Mouse (Mus musculus) hindbrain, postnatal 0 days (tissue): Measurements from ENCODE around the gene Brd2. TPM values are rescaled to one million over a fixed set of nuclear protein-coding genes. Genes with fewer than 3 reads are reported as not detected.

Experiments used
- ATAC-seq: fragments of 200-750 bp; cut with Nextera tagmentation; 2 replicates; pipeline ENCODE4 v1.8.0; 2017; ENCODE audit warnings: mild to moderate bottlenecking, moderate TSS enrichment, moderate library complexity
- DNase-seq: peaks from one replicate; pipeline ENCODE4 v3.0.0-alpha.2; 2015; ENCODE audit warnings: low spot score
- H3K27ac ChIP-seq: fragments of 300-500 bp; sonication (generic); 2 replicates; pipeline ENCODE4 v1.5.1; 2014; ENCODE audit warnings: mild to moderate bottlenecking
- H3K27me3 ChIP-seq: fragments of 300-500 bp; sonication (generic); 2 replicates; pipeline ENCODE4 v1.6.1; 2014; ENCODE audit warnings: low read length, mixed read lengths; ENCODE audit not compliant: insufficient read depth
- H3K36me3 ChIP-seq: fragments of 300-500 bp; sonication (generic); 2 replicates; pipeline ENCODE4 v1.6.1; 2014; ENCODE audit warnings: low read length, mixed read lengths; ENCODE audit not compliant: insufficient read depth
- H3K4me1 ChIP-seq: fragments of 300-500 bp; sonication (generic); 2 replicates; pipeline ENCODE4 v1.6.1; 2014; ENCODE audit warnings: antibody characterized with exemption, low read length, mixed read lengths; ENCODE audit not compliant: insufficient read depth
- H3K4me2 ChIP-seq: fragments of 300-500 bp; sonication (generic); 2 replicates; pipeline ENCODE4 v1.6.1; 2014; ENCODE audit warnings: low read depth, mild to moderate bottlenecking, low read length, moderate library complexity, mixed read lengths
- H3K4me3 ChIP-seq: fragments of 300-500 bp; sonication (generic); 2 replicates; pipeline ENCODE4 v1.5.1; 2014; ENCODE audit warnings: low read length
- H3K9ac ChIP-seq: fragments of 300-500 bp; sonication (generic); replicated peaks from 2 replicates; pipeline ENCODE4 v1.6.1; 2014; ENCODE audit warnings: mild to moderate bottlenecking, low read length, moderate library complexity, mixed read lengths
- H3K9me3 ChIP-seq: fragments of 300-500 bp; sonication (generic); 2 replicates; pipeline ENCODE4 v1.6.1; 2016; ENCODE audit warnings: low read length, mixed read lengths
- CTCF ChIP-seq: IDR thresholded peaks from 2 replicates; pipeline ENCODE4 v1.5.1; 2016; ENCODE audit warnings: antibody characterized with exemption, control low read depth, low read depth
- WGBS: fragments of 180-500 bp; shearing (Covaris S2); extraction: QIAGEN DNeasy Blood & Tissue Kit; methylation state at CpG from one replicate; pipeline ENCODE4 v1.1.7; 2014; 5-methylcytosine and 5-hydroxymethylcytosine counted together
- polyA plus RNA-seq: library from polyadenylated mRNA; unstranded; fragments of >200 nt; fragmentation: Nextera tagmentation; extraction: Ambion mirVana; gene quantifications from 2 replicates; pipeline ENCODE4 v1.2.1, GENCODE M21; 2015
- total RNA-seq: library from RNA; depleted of rRNA; stranded (reverse); fragments of >200 nt; gene quantifications from 2 replicates; pipeline ENCODE4 v1.2.3, GENCODE M21; 2014

Brd2 gene
- total and polyA plus RNA-seq, 2 experiments from 2014 or later, result 108 to 195 TPM

DNA sequence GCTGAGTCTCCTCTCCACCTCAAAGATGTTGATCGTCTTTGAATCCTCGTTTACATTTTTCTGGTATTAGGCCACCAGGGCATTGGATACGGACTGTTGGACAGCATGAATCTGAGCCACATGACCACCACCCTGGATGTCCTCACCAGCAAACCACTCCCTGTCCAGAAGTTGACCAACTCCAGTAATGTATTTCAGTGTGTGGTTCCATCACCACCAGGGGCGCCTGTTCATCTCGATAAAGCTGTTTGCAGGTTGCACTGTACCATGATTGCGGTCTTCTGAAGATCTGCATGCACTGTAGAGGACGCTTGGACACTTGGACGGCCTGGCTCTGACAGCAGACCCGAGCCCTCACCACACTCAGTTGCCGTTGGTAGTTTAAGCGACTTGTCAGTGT lies 10.9 kb upstream of the Brd2 start:
- no peaks in the 10 kb centered on the region for H3K36me3 ChIP-seq
- H3K9me3 ChIP-seq, result no peaks in the 10 kb centered on the region
- H3K9ac ChIP-seq, result no peak overlapping the region
- H3K27me3 ChIP-seq, result peaks cover 8% of the 10 kb centered on the region
- no peak for ATAC-seq
- H3K4me3 ChIP-seq, result no peak overlapping the region
- peak; percentile 52 for TF ChIP-seq CTCF
- 83% methylated on average over 11 of the region's 11 CpGs for WGBS
- H3K4me1 ChIP-seq, result no peaks in the 10 kb centered on the region
- DNase-seq, result peak; percentile 12
- H3K4me2 ChIP-seq, result no peak overlapping the region
- H3K27ac ChIP-seq, result no peak overlapping the region

DNA sequence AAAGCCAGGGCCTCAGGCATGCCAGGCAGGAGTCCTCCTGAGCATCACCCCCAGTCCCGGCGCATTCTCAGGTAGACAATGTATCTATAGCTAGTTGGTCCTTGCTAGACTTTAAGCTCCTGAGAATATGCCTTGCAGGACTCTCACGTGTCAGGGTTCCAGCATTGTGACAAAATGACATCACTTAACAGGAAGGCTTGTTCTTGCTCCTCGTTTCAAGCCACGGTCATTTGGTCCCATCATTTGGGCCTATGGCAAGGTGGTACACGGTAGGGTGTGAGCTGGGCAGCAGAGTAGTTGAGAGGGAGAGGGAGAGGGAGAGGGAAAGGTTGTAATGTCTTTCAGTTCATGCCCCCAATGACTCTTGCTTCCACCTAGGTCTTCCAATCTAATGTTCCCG lies 9.5 kb upstream of the Brd2 start:
- Histone ChIP-seq H3K36me3 (no peaks in the 10 kb centered on the region), H3K4me3 (no peak overlapping the region), H3K27ac (no peak overlapping the region), H3K9ac (no peak overlapping the region), H3K27me3 (no peaks in the 10 kb centered on the region), H3K4me2 (no peak overlapping the region), H3K4me1 (no peaks in the 10 kb centered on the region), H3K9me3 (no peaks in the 10 kb centered on the region)
- DNase-seq (no peak), ATAC-seq (no peak)
- no peak for TF ChIP-seq CTCF
- 70% methylated on average over 7 of the region's 7 CpGs for WGBS

- Histone ChIP-seq H3K4me2 (no peak overlapping the region), H3K36me3 (no peaks in the 10 kb centered on the region), H3K4me1 (no peaks in the 10 kb centered on the region), H3K27me3 (no peaks in the 10 kb centered on the region), H3K4me3 (no peak overlapping the region), H3K27ac (no peak overlapping the region), H3K9ac (no peak overlapping the region), H3K9me3 (no peaks in the 10 kb centered on the region)
- no peak for ATAC-seq
- no peak for DNase-seq
- TF ChIP-seq CTCF, result no peak
- 82% methylated on average over 19 of the region's 19 CpGs for WGBS
Measured at GRCm38 (mm10) chr17:34130073-34130947, 7.9 kb upstream of the Brd2 start.

GRCm38 (mm10) chr17:34128944-34129791 lies 6.7 kb upstream of the Brd2 start:
- TF ChIP-seq CTCF, result peak; percentile 39; the same call in 1 of the 2 replicates
- Histone ChIP-seq H3K9ac (no peak overlapping the region), H3K4me2 (peak overlapping the region; percentile 1; the same call in 1 of the 2 replicates), H3K27me3 (no peaks in the 10 kb centered on the region), H3K4me3 (no peak overlapping the region), H3K36me3 (no peaks in the 10 kb centered on the region), H3K4me1 (no peaks in the 10 kb centered on the region), H3K27ac (no peak overlapping the region), H3K9me3 (no peaks in the 10 kb centered on the region)
- WGBS, result 21% methylated on average over 18 of the region's 18 CpGs
- DNase-seq (no peak), ATAC-seq (no peak)

DNA sequence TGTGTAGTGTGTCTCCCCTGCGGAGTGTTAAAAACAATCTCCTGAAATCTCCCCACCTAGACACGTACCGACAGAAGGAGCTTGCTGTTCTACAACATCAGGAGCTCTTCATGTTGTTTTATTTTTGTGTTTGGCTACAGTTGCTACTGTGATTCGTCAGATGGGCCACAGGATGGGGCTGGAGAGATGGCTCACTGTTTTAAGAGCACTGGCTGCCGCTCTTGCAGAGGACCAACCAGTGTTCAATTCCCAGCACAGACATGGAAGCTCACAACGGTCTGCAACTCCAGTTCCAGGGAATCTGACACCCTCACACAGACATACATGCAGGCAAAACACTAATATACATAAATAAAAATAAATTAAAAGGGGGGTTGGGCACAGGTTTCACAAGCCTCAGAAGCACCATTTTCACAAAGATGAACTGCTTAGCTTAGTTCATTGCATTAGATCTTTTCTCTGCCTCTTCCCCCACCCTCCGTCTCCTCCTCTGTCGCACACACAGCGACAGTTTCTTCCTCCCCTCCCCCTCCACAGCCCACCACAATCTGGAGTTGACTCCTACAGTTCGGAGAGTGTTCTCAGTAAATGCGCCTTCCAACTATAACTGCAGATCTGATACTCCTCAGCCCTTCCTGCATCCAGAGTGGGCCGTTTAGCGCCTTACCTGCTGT lies 6.0 kb upstream of the Brd2 start:
- Histone ChIP-seq H3K36me3 (no peaks in the 10 kb centered on the region), H3K4me3 (no peak overlapping the region), H3K27me3 (no peaks in the 10 kb centered on the region), H3K9me3 (no peaks in the 10 kb centered on the region), H3K9ac (no peak overlapping the region), H3K4me1 (no peaks in the 10 kb centered on the region), H3K4me2 (peak overlapping the region; percentile 1; the same call in 1 of the 2 replicates), H3K27ac (no peak overlapping the region)
- DNase-seq (peak; percentile 30), ATAC-seq (peak; percentile 15; the same call in 1 of the 2 replicates)
- peak; percentile 42 for TF ChIP-seq CTCF
- 22% methylated on average over 13 of the region's 13 CpGs for WGBS

DNA sequence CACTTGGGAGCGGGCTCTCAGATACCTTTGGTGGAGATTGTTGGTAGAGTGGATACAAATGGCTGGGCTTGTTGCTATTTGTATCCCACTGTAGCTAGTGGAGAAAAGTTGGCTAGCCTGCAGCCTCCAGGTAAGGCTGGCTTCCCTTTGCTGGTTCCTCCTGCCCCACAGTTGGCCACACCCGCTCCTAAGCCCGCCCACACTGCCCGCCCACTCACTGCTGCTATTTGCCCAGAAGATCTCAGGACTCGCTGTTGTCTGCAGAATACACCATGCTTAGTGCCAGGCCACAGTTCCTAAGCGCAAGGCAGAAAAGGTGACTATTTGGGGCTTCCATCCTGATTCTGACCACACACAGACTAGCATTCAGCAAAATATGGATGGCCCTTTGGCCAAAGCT lies 5.0 kb upstream of the Brd2 start:
- no peaks in the 10 kb centered on the region for H3K36me3 ChIP-seq
- no peak overlapping the region for H3K4me3 ChIP-seq
- WGBS, result 32% methylated on average over 6 of the region's 6 CpGs
- H3K9me3 ChIP-seq, result no peaks in the 10 kb centered on the region
- H3K9ac ChIP-seq, result no peak overlapping the region
- H3K27me3 ChIP-seq, result no peaks in the 10 kb centered on the region
- H3K27ac ChIP-seq, result no peak overlapping the region
- no peak for TF ChIP-seq CTCF
- no peak for DNase-seq
- H3K4me1 ChIP-seq, result no peaks in the 10 kb centered on the region
- no peak overlapping the region for H3K4me2 ChIP-seq
- ATAC-seq, result no peak
